Mouse (Mus musculus) adrenal gland, postnatal 10 days (tissue): ENCODE data around the gene Tle4. TPM values are rescaled to one million over a fixed set of nuclear protein-coding genes. Genes with fewer than 3 reads are reported as not detected.

Experiments used
- DNase-seq: peaks from one replicate; pipeline ENCODE4 v3.0.0; 2021; ENCODE audit warnings: mixed read lengths
- total RNA-seq, 2 experiments: library from RNA; stranded (reverse); gene quantifications; 2 replicates each; pipeline ENCODE4 v1.2.3; 2021

The Tle4 gene
- total RNA-seq, 2 experiments from 2014 or later = 12.2 to 14.3 TPM

GRCm38 (mm10) chr19:14519186-14519585 is 78.7 kb downstream of the Tle4 start:
- DNase-seq = no peak

GRCm38 (mm10) chr19:14518438-14519044 is 79.3 kb downstream of the Tle4 start:
- no peak for DNase-seq

GRCm38 (mm10) chr19:14516420-14516819 is 81.4 kb downstream of the Tle4 start:
- DNase-seq = no peak

- no peak for DNase-seq
Measured at GRCm38 (mm10) chr19:14508819-14509218, 89.0 kb downstream of the Tle4 start.

- DNase-seq = no peak
Measured at GRCm38 (mm10) chr19:14507911-14508310, 89.9 kb downstream of the Tle4 start.

- no peak for DNase-seq
Measured at GRCm38 (mm10) chr19:14506875-14507670, 90.8 kb downstream of the Tle4 start.

GRCm38 (mm10) chr19:14505885-14506548 is 91.8 kb downstream of the Tle4 start:
- no peak for DNase-seq

- no peak for DNase-seq
Measured at GRCm38 (mm10) chr19:14505401-14505800, 92.5 kb downstream of the Tle4 start.

- no peak for DNase-seq
Measured at GRCm38 (mm10) chr19:14503862-14504261, 94.0 kb downstream of the Tle4 start.

- DNase-seq = no peak
Measured at GRCm38 (mm10) chr19:14502234-14502633, 95.6 kb downstream of the Tle4 start.

GRCm38 (mm10) chr19:14499835-14500425 is 97.9 kb downstream of the Tle4 start:
- no peak for DNase-seq

GRCm38 (mm10) chr19:14493047-14493446 is 104.8 kb downstream of the Tle4 start:
- DNase-seq = no peak

- DNase-seq = no peak
Measured at GRCm38 (mm10) chr19:14487180-14487579, 110.7 kb downstream of the Tle4 start.

- DNase-seq = no peak
Measured at GRCm38 (mm10) chr19:14485176-14485575, 112.7 kb downstream of the Tle4 start.

- DNase-seq = no peak
Measured at GRCm38 (mm10) chr19:14482562-14483138, 115.2 kb downstream of the Tle4 start.

GRCm38 (mm10) chr19:14481796-14482561 is 115.9 kb downstream of the Tle4 start:
- no peak for DNase-seq

- DNase-seq = no peak
Measured at GRCm38 (mm10) chr19:14479711-14480110, 118.1 kb downstream of the Tle4 start.

GRCm38 (mm10) chr19:14469325-14469724 is 128.5 kb downstream of the Tle4 start:
- DNase-seq = no peak

GRCm38 (mm10) chr19:14468733-14469132 is 129.1 kb downstream of the Tle4 start:
- no peak for DNase-seq

- no peak for DNase-seq
Measured at GRCm38 (mm10) chr19:14466020-14466419, 131.8 kb downstream of the Tle4 start.

GRCm38 (mm10) chr19:14463281-14464079 is 134.4 kb downstream of the Tle4 start:
- DNase-seq = no peak
